Mouse (Mus musculus) hematopoietic stem cell, adult 5-6 weeks (primary cell): Measurements from ENCODE around the gene Muc20. TPM values are rescaled to one million over a fixed set of nuclear protein-coding genes. Genes with fewer than 3 reads are reported as not detected.

ENCODE experiments used
- ATAC-seq, 2 experiments: fragments of 125-278 bp in 1 of 2; replicated peaks in 1 of 2; 2 replicates each; pipeline ENCODE4 v1.8.0; 2016 to 2017; ENCODE audit warnings: inconsistent platforms in 2 of 2, mild to moderate bottlenecking in 2 of 2, moderate number of reproducible peaks in 2 of 2, low read depth in 1 of 2, moderate TSS enrichment in 1 of 2; ENCODE audit not compliant: low FRiP score in 2 of 2, poor library complexity in 2 of 2, severe bottlenecking in 2 of 2, insufficient read depth in 1 of 2, low TSS enrichment in 1 of 2
- total RNA-seq: library from RNA; stranded (forward); fragments of 172-1452, 232-1000 nt; gene quantifications from 2 replicates; pipeline ENCODE4 v1.2.3, GENCODE M21; 2017

Gene Muc20
- total RNA-seq, 1 experiment from 2014 or later: not detected

- no peak for ATAC-seq
These were observed 7.9 kb upstream of the Muc20 start for GRCm38 (mm10) chr16:32805151-32805550.

- no peak for ATAC-seq
These were observed 6.7 kb upstream of the Muc20 start for GRCm38 (mm10) chr16:32803901-32804300.

GRCm38 (mm10) chr16:32803252-32803853, 6.1 kb upstream of the Muc20 start:
- ATAC-seq: no peak

- ATAC-seq: no peak
These were observed 384 bp downstream of the Muc20 start for GRCm38 (mm10) chr16:32796676-32797425.

- peak in 1 of 2 experiments; percentile 68; a peak in 2 of 4 replicates for ATAC-seq
These were observed 2.1 kb downstream of the Muc20 start for GRCm38 (mm10) chr16:32795177-32795576.

GRCm38 (mm10) chr16:32790056-32790455, 7.2 kb downstream of the Muc20 start:
- ATAC-seq: no peak

GRCm38 (mm10) chr16:32784840-32785239, 12.4 kb downstream of the Muc20 start:
- no peak for ATAC-seq

- ATAC-seq: no peak
These were observed 13.7 kb downstream of the Muc20 start for GRCm38 (mm10) chr16:32783324-32784062.

GRCm38 (mm10) chr16:32778956-32779355, 18.3 kb downstream of the Muc20 start:
- ATAC-seq: no peak

- no peak for ATAC-seq
These were observed 20.6 kb downstream of the Muc20 start for GRCm38 (mm10) chr16:32776676-32777075.

- ATAC-seq: no peak
These were observed 30.3 kb downstream of the Muc20 start for GRCm38 (mm10) chr16:32766904-32767303.

- no peak for ATAC-seq
These were observed 32.3 kb downstream of the Muc20 start for GRCm38 (mm10) chr16:32764961-32765360.

GRCm38 (mm10) chr16:32764550-32764949, 32.7 kb downstream of the Muc20 start:
- no peak for ATAC-seq

GRCm38 (mm10) chr16:32750242-32751127, 46.8 kb downstream of the Muc20 start:
- ATAC-seq: no peak

- ATAC-seq: no peak
These were observed 51.4 kb downstream of the Muc20 start for GRCm38 (mm10) chr16:32745852-32746251.

- ATAC-seq: no peak
These were observed 54.5 kb downstream of the Muc20 start for GRCm38 (mm10) chr16:32742712-32743111.

- ATAC-seq: no peak
These were observed 55.9 kb downstream of the Muc20 start for GRCm38 (mm10) chr16:32741366-32741765.
